Mouse (Mus musculus): Measurements from ENCODE around the gene Rpgrip1.

DNA sequence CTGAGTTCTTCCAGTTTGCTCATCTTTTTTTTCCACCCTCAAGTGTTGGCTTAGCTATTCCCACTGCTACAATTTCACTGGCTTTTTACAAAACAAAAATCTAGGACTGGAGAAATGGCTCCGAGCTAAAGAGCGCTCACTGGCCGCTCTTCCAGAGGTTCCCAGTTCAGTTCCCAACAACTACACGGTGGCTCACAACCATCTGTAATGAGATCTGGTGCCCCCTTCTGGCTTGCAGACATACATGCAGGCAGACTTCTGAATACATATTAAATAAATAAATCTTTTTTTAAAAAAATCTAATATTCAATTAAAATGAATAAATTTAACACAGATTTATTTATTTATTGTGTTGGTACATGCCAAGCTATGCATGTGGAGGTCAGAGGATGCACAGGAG is 36.0 kb downstream of the Rpgrip1 start:
- no peak for TF ChIP-seq CTCF (IDR thresholded peaks at IDR 0.05; ENCODE audit: control insufficient read depth, insufficient read depth, insufficient replicate concordance, low read depth, low read length)
- no peak for TF ChIP-seq POLR2A (IDR thresholded peaks at IDR 0.05; ENCODE audit: control insufficient read depth, low read depth, low read length)

Measured in testis, adult 2 months (tissue).